Mouse (Mus musculus): ENCODE data around the gene Dock4. TPM values are rescaled to one million over a fixed set of nuclear protein-coding genes. Genes with fewer than 3 reads are reported as not detected.

Gene Dock4
- polyA plus RNA-seq, 1 experiment from 2014 or later: 4.2 TPM

GRCm38 (mm10) chr12:40797561-40798343 lies 352.0 kb downstream of the Dock4 start:
- Histone ChIP-seq H3K9ac (ENCODE audit: low read depth, low read length) (no peak overlapping the region), H3K4me3 (ENCODE audit: low read length) (no peak overlapping the region), H3K4me2 (ENCODE audit: low read depth, low read length) (no peak overlapping the region), H3K4me1 (ENCODE audit: control insufficient read depth, insufficient read depth, low read length) (peaks cover 17% of the 10 kb centered on the region; the same call in 1 of the 2 replicates), H3K27ac (ENCODE audit: low read length) (no peak overlapping the region), H3K27me3 (replicated peaks; ENCODE audit: control insufficient read depth, insufficient read depth, low read length) (no peaks in the 10 kb centered on the region), H3K36me3 (ENCODE audit: control insufficient read depth, insufficient read depth, low read length) (no peaks in the 10 kb centered on the region), H3K9me3 (ENCODE audit: control insufficient read depth, low read length) (no peaks in the 10 kb centered on the region)
- no peak for ATAC-seq
- WGBS: 61% methylated on average over 9 of the region's 9 CpGs

- Histone ChIP-seq H3K4me1 (ENCODE audit: control insufficient read depth, insufficient read depth, low read length) (peaks cover 17% of the 10 kb centered on the region; the same call in 1 of the 2 replicates), H3K27me3 (replicated peaks; ENCODE audit: control insufficient read depth, insufficient read depth, low read length) (no peaks in the 10 kb centered on the region), H3K4me2 (ENCODE audit: low read depth, low read length) (no peak overlapping the region), H3K27ac (ENCODE audit: low read length) (no peak overlapping the region), H3K36me3 (ENCODE audit: control insufficient read depth, insufficient read depth, low read length) (no peaks in the 10 kb centered on the region), H3K4me3 (ENCODE audit: low read length) (no peak overlapping the region), H3K9ac (ENCODE audit: low read depth, low read length) (no peak overlapping the region), H3K9me3 (ENCODE audit: control insufficient read depth, low read length) (no peaks in the 10 kb centered on the region)
- 73% methylated on average over 5 of the region's 5 CpGs for WGBS
- no peak for ATAC-seq
These were observed 352.7 kb downstream of the Dock4 start for GRCm38 (mm10) chr12:40798344-40799017.

- Histone ChIP-seq H3K4me1 (ENCODE audit: control insufficient read depth, insufficient read depth, low read length) (peaks cover 10% of the 10 kb centered on the region; the same call in 1 of the 2 replicates), H3K4me2 (ENCODE audit: low read depth, low read length) (no peak overlapping the region), H3K9ac (ENCODE audit: low read depth, low read length) (no peak overlapping the region), H3K4me3 (ENCODE audit: low read length) (no peak overlapping the region), H3K27ac (ENCODE audit: low read length) (no peak overlapping the region), H3K36me3 (ENCODE audit: control insufficient read depth, insufficient read depth, low read length) (no peaks in the 10 kb centered on the region), H3K27me3 (replicated peaks; ENCODE audit: control insufficient read depth, insufficient read depth, low read length) (no peaks in the 10 kb centered on the region), H3K9me3 (ENCODE audit: control insufficient read depth, low read length) (no peaks in the 10 kb centered on the region)
- ATAC-seq: no peak
- WGBS: 76% methylated on average over 3 of the region's 3 CpGs
These were observed 355.7 kb downstream of the Dock4 start for GRCm38 (mm10) chr12:40801456-40801855.

- Histone ChIP-seq H3K4me2 (ENCODE audit: low read depth, low read length) (no peak overlapping the region), H3K9ac (ENCODE audit: low read depth, low read length) (no peak overlapping the region), H3K27ac (ENCODE audit: low read length) (no peak overlapping the region), H3K4me3 (ENCODE audit: low read length) (no peak overlapping the region), H3K4me1 (ENCODE audit: control insufficient read depth, insufficient read depth, low read length) (no peaks in the 10 kb centered on the region), H3K27me3 (replicated peaks; ENCODE audit: control insufficient read depth, insufficient read depth, low read length) (no peaks in the 10 kb centered on the region), H3K36me3 (ENCODE audit: control insufficient read depth, insufficient read depth, low read length) (no peaks in the 10 kb centered on the region), H3K9me3 (ENCODE audit: control insufficient read depth, low read length) (no peaks in the 10 kb centered on the region)
- 77% methylated on average over 2 of the region's 2 CpGs for WGBS
- ATAC-seq: no peak
These were observed 359.5 kb downstream of the Dock4 start for GRCm38 (mm10) chr12:40805257-40805656.

GRCm38 (mm10) chr12:40807916-40808315 lies 362.2 kb downstream of the Dock4 start:
- Histone ChIP-seq H3K27me3 (replicated peaks; ENCODE audit: control insufficient read depth, insufficient read depth, low read length) (no peaks in the 10 kb centered on the region), H3K9ac (ENCODE audit: low read depth, low read length) (no peak overlapping the region), H3K4me1 (ENCODE audit: control insufficient read depth, insufficient read depth, low read length) (no peaks in the 10 kb centered on the region), H3K4me2 (ENCODE audit: low read depth, low read length) (no peak overlapping the region), H3K9me3 (ENCODE audit: control insufficient read depth, low read length) (no peaks in the 10 kb centered on the region), H3K4me3 (ENCODE audit: low read length) (no peak overlapping the region), H3K36me3 (ENCODE audit: control insufficient read depth, insufficient read depth, low read length) (no peaks in the 10 kb centered on the region), H3K27ac (ENCODE audit: low read length) (no peak overlapping the region)
- no peak for ATAC-seq
- 92% methylated on average over 1 of the region's 1 CpGs for WGBS

GRCm38 (mm10) chr12:40813474-40813873 lies 367.7 kb downstream of the Dock4 start:
- Histone ChIP-seq H3K4me1 (ENCODE audit: control insufficient read depth, insufficient read depth, low read length) (no peaks in the 10 kb centered on the region), H3K27me3 (replicated peaks; ENCODE audit: control insufficient read depth, insufficient read depth, low read length) (no peaks in the 10 kb centered on the region), H3K4me2 (ENCODE audit: low read depth, low read length) (no peak overlapping the region), H3K27ac (ENCODE audit: low read length) (no peak overlapping the region), H3K4me3 (ENCODE audit: low read length) (no peak overlapping the region), H3K36me3 (ENCODE audit: control insufficient read depth, insufficient read depth, low read length) (no peaks in the 10 kb centered on the region), H3K9me3 (ENCODE audit: control insufficient read depth, low read length) (no peaks in the 10 kb centered on the region), H3K9ac (ENCODE audit: low read depth, low read length) (no peak overlapping the region)
- no peak for ATAC-seq
- WGBS: 21% methylated on average over 2 of the region's 2 CpGs

- Histone ChIP-seq H3K36me3 (ENCODE audit: control insufficient read depth, insufficient read depth, low read length) (no peaks in the 10 kb centered on the region), H3K4me3 (ENCODE audit: low read length) (no peak overlapping the region)
- ATAC-seq: no peak
These were observed 369.1 kb downstream of the Dock4 start for GRCm38 (mm10) chr12:40814659-40815363.

GRCm38 (mm10) chr12:40818046-40818708 lies 372.4 kb downstream of the Dock4 start:
- no peak overlapping the region for H3K9ac ChIP-seq (ENCODE audit: low read depth, low read length)
- WGBS: 92% methylated on average over 6 of the region's 6 CpGs
- no peak for ATAC-seq

More at GRCm38 (mm10) chr12:40814659-40815363, 369.1 kb downstream of the Dock4 start:
- H3K9me3 ChIP-seq (ENCODE audit: control insufficient read depth, low read length): no peaks in the 10 kb centered on the region
- H3K27me3 ChIP-seq (replicated peaks; ENCODE audit: control insufficient read depth, insufficient read depth, low read length): no peaks in the 10 kb centered on the region
- no peak overlapping the region for H3K9ac ChIP-seq (ENCODE audit: low read depth, low read length)
- no peak overlapping the region for H3K27ac ChIP-seq (ENCODE audit: low read length)
- no peaks in the 10 kb centered on the region for H3K4me1 ChIP-seq (ENCODE audit: control insufficient read depth, insufficient read depth, low read length)
- no peak overlapping the region for H3K4me2 ChIP-seq (ENCODE audit: low read depth, low read length)

GRCm38 (mm10) chr12:40823631-40824030 lies 377.9 kb downstream of the Dock4 start:
- H3K4me1 ChIP-seq (ENCODE audit: control insufficient read depth, insufficient read depth, low read length): no peaks in the 10 kb centered on the region
- no peak overlapping the region for H3K9ac ChIP-seq (ENCODE audit: low read depth, low read length)
- no peak overlapping the region for H3K4me2 ChIP-seq (ENCODE audit: low read depth, low read length)
- no peaks in the 10 kb centered on the region for H3K27me3 ChIP-seq (replicated peaks; ENCODE audit: control insufficient read depth, insufficient read depth, low read length)
- WGBS: 68% methylated on average over 5 of the region's 5 CpGs
- no peak overlapping the region for H3K4me3 ChIP-seq (ENCODE audit: low read length)
- no peaks in the 10 kb centered on the region for H3K9me3 ChIP-seq (ENCODE audit: control insufficient read depth, low read length)
- H3K36me3 ChIP-seq (ENCODE audit: control insufficient read depth, insufficient read depth, low read length): no peaks in the 10 kb centered on the region
- H3K27ac ChIP-seq (ENCODE audit: low read length): no peak overlapping the region
- no peak for ATAC-seq

More at GRCm38 (mm10) chr12:40818046-40818708, 372.4 kb downstream of the Dock4 start:
- Histone ChIP-seq H3K4me3 (ENCODE audit: low read length) (no peak overlapping the region), H3K27ac (ENCODE audit: low read length) (no peak overlapping the region), H3K36me3 (ENCODE audit: control insufficient read depth, insufficient read depth, low read length) (no peaks in the 10 kb centered on the region), H3K9me3 (ENCODE audit: control insufficient read depth, low read length) (no peaks in the 10 kb centered on the region), H3K4me2 (ENCODE audit: low read depth, low read length) (no peak overlapping the region), H3K27me3 (replicated peaks; ENCODE audit: control insufficient read depth, insufficient read depth, low read length) (no peaks in the 10 kb centered on the region), H3K4me1 (ENCODE audit: control insufficient read depth, insufficient read depth, low read length) (no peaks in the 10 kb centered on the region)

Measured in intestine, embryonic 16.5 days (tissue).